Mouse (Mus musculus) CH12.LX (cell line): ENCODE measurements around the gene Xpo6.

Experiments
- CTCF ChIP-seq, 2 experiments: IDR thresholded peaks in 1 of 2; conservative IDR thresholded peaks in 1 of 2; 2 replicates each; pipeline ENCODE4 v1.5.1; 2011 to 2012; ENCODE audit warnings: low read depth in 2 of 2, low read length in 2 of 2, improper control_type of control experiment in 1 of 2, inconsistent platforms in 1 of 2, mild to moderate bottlenecking in 1 of 2, moderate library complexity in 1 of 2
- EP300 ChIP-seq: IDR thresholded peaks from 2 replicates; pipeline ENCODE4 v1.6.1; 2011; ENCODE audit warnings: low read length, improper control_type of control experiment
- HCFC1 ChIP-seq: IDR thresholded peaks from 2 replicates; pipeline ENCODE4 v1.6.1; 2012; ENCODE audit warnings: low read depth, mild to moderate bottlenecking, inconsistent platforms, low read length, improper control_type of control experiment
- JUND ChIP-seq: conservative IDR thresholded peaks from 2 replicates; pipeline ENCODE4 v1.6.1; 2011; ENCODE audit warnings: low read depth, low read length, improper control_type of control experiment
- KAT2A ChIP-seq: IDR thresholded peaks from 2 replicates; pipeline ENCODE4 v1.6.1; 2012; ENCODE audit warnings: low read length, improper control_type of control experiment, inconsistent platforms; ENCODE audit not compliant: insufficient replicate concordance
- POLR2A ChIP-seq: IDR thresholded peaks from 2 replicates; pipeline ENCODE4 v1.6.1; 2011; ENCODE audit warnings: low read depth, mild to moderate bottlenecking, improper control_type of control experiment, low read length
- RAD21 ChIP-seq: IDR thresholded peaks from 2 replicates; pipeline ENCODE4 v1.6.1; 2011; ENCODE audit warnings: low read depth, mild to moderate bottlenecking, low read length, improper control_type of control experiment, moderate library complexity
- RCOR1 ChIP-seq: conservative IDR thresholded peaks from 2 replicates; pipeline ENCODE4 v1.6.1; 2012; ENCODE audit warnings: low read depth, mild to moderate bottlenecking, inconsistent platforms, low read length, improper control_type of control experiment
- TBP ChIP-seq: conservative IDR thresholded peaks from 2 replicates; pipeline ENCODE4 v1.6.1; 2011; ENCODE audit warnings: low read depth, low read length, improper control_type of control experiment
- TCF12 ChIP-seq: IDR thresholded peaks from 2 replicates; pipeline ENCODE4 v1.6.1; 2014; ENCODE audit warnings: low read depth, mild to moderate bottlenecking, inconsistent platforms, low read length, improper control_type of control experiment
- ZC3H11A ChIP-seq: IDR thresholded peaks from 2 replicates; pipeline ENCODE4 v1.6.1; 2012; ENCODE audit warnings: low read depth, mild to moderate bottlenecking, inconsistent platforms, low read length, improper control_type of control experiment

DNA sequence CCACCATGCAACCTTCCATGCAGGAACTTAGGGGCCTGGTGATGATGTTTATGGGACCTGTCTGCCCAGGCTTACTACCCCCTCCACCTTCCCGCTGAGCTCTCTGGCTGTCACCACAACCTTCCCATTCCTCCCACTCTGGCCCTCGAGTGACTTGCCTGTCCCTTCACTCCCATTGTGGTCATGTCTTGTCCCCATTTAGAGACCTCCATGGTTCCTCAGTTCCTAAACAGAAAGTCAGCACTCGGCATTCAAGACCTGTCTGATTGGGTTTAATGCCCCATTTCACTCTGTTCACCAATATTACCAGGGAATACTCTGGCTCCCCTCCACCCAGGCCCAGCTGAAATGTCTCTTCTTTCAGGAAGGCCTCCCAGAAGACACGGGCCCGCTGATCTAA lies 48.8 kb upstream of the Xpo6 start:
- TF ChIP-seq CTCF (conservative IDR thresholded peaks at IDR 0.05 in 1 of 2, IDR thresholded peaks at IDR 0.05 in 1 of 2; ENCODE audit: low read depth in 2 of 2, low read length in 2 of 2) = no peak
- no peak for TF ChIP-seq POLR2A
- no peak for TF ChIP-seq ZC3H11A
- TF ChIP-seq KAT2A = no peak
- TF ChIP-seq EP300 = no peak
- TF ChIP-seq HCFC1 = no peak
- TF ChIP-seq JUND = no peak
- TF ChIP-seq TCF12 = no peak
- TF ChIP-seq RAD21 = no peak
- no peak for TF ChIP-seq TBP
- no peak for TF ChIP-seq RCOR1
